Mouse (Mus musculus) right cerebral cortex, postnatal 4 days (tissue): Measurements from ENCODE around the gene Gm20431.

Source experiments
- DNase-seq: peaks from one replicate; pipeline ENCODE4 v3.0.0-alpha.2; 2022

Gene Gm20431

GRCm38 (mm10) chr2:167565682-167566081 is 95.6 kb downstream of the Gm20431 start:
- no peak for DNase-seq

GRCm38 (mm10) chr2:167565312-167565656 is 96.0 kb downstream of the Gm20431 start:
- no peak for DNase-seq

- no peak for DNase-seq
Measured at GRCm38 (mm10) chr2:167564551-167565311, 96.6 kb downstream of the Gm20431 start.

GRCm38 (mm10) chr2:167563703-167564102 is 97.6 kb downstream of the Gm20431 start:
- DNase-seq: no peak

- no peak for DNase-seq
Measured at GRCm38 (mm10) chr2:167563035-167563434, 98.3 kb downstream of the Gm20431 start.

- DNase-seq: no peak
Measured at GRCm38 (mm10) chr2:167562101-167562500, 99.2 kb downstream of the Gm20431 start.

GRCm38 (mm10) chr2:167559413-167559812 is 101.9 kb downstream of the Gm20431 start:
- no peak for DNase-seq
